Mouse (Mus musculus): Measurements from ENCODE around the gene H2al1m.
"Not testable (repeated sequence)": the region's sequence is repeated elsewhere in the genome, so short reads cannot be mapped to it uniquely, and the experiment has no call there.

The H2al1m gene

GRCm38 (mm10) chrX:9283464-9283863, at the start of gene H2al1m:
TSS of gene H2al1m (plus strand) at chrX:9283764.
- DNase-seq (ENCODE audit: low spot score in 2 of 2), result not testable (repeated sequence)

GRCm38 (mm10) chrX:9240737-9241591, 42.6 kb upstream of the H2al1m start:
- no peak for DNase-seq (ENCODE audit: low spot score in 2 of 2)

GRCm38 (mm10) chrX:9243381-9243864, 40.1 kb upstream of the H2al1m start:
- peak in 1 of 2 experiments; percentile 4 for DNase-seq (ENCODE audit: low spot score in 2 of 2)

GRCm38 (mm10) chrX:9244603-9245336, 38.8 kb upstream of the H2al1m start:
- DNase-seq (ENCODE audit: low spot score in 2 of 2), result no peak

GRCm38 (mm10) chrX:9248911-9249310, 34.7 kb upstream of the H2al1m start:
- no peak for DNase-seq (ENCODE audit: low spot score in 2 of 2)

- DNase-seq (ENCODE audit: low spot score in 2 of 2), result no peak
Observed at GRCm38 (mm10) chrX:9253990-9254389, 29.6 kb upstream of the H2al1m start.

- no peak for DNase-seq (ENCODE audit: low spot score in 2 of 2)
Observed at GRCm38 (mm10) chrX:9254901-9255300, 28.7 kb upstream of the H2al1m start.

GRCm38 (mm10) chrX:9256766-9257165, 26.8 kb upstream of the H2al1m start, which contains the start of gene Gm14862:
TSS of gene Gm14862 (minus strand) at chrX:9256899.
- DNase-seq (ENCODE audit: low spot score in 2 of 2), result no peak

- no peak for DNase-seq (ENCODE audit: low spot score in 2 of 2)
Observed at GRCm38 (mm10) chrX:9257831-9258230, 25.7 kb upstream of the H2al1m start.

GRCm38 (mm10) chrX:9259267-9259666, 24.3 kb upstream of the H2al1m start:
- no peak for DNase-seq (ENCODE audit: low spot score in 2 of 2)

- DNase-seq (ENCODE audit: low spot score in 2 of 2), result no peak
Observed at GRCm38 (mm10) chrX:9271112-9271511, 12.5 kb upstream of the H2al1m start.

- no peak for DNase-seq (ENCODE audit: low spot score in 2 of 2)
Observed at GRCm38 (mm10) chrX:9271947-9272459, 11.6 kb upstream of the H2al1m start.

GRCm38 (mm10) chrX:9272460-9273361, 10.9 kb upstream of the H2al1m start, which contains the start of gene Xk:
TSS of gene Xk (plus strand) at chrX:9272756.
- peak; percentile 12 to 27 for DNase-seq (ENCODE audit: low spot score in 2 of 2)

GRCm38 (mm10) chrX:9273377-9274002, 10.1 kb upstream of the H2al1m start:
- DNase-seq (ENCODE audit: low spot score in 2 of 2), result no peak

- no peak for DNase-seq (ENCODE audit: low spot score in 2 of 2)
Observed at GRCm38 (mm10) chrX:9274321-9274720, 9.2 kb upstream of the H2al1m start.

- DNase-seq (ENCODE audit: low spot score in 2 of 2), result not testable (repeated sequence)
Observed at GRCm38 (mm10) chrX:9293140-9293829, 9.7 kb downstream of the H2al1m start.

- DNase-seq (ENCODE audit: low spot score in 2 of 2), result no peak
Observed at GRCm38 (mm10) chrX:9298413-9298864, 14.9 kb downstream of the H2al1m start.

GRCm38 (mm10) chrX:9302791-9303190, 19.2 kb downstream of the H2al1m start:
- DNase-seq (ENCODE audit: low spot score in 2 of 2), result no peak

GRCm38 (mm10) chrX:9303455-9303854, 19.9 kb downstream of the H2al1m start:
- DNase-seq (ENCODE audit: low spot score in 2 of 2), result no peak

- DNase-seq (ENCODE audit: low spot score in 2 of 2), result not testable (repeated sequence)
Observed at GRCm38 (mm10) chrX:9316457-9316856, 32.9 kb downstream of the H2al1m start.

Data from right cerebral cortex, postnatal 36 days (tissue).